Mouse (Mus musculus): ENCODE measurements at regions not wholly inside any gene's neighbourhood (a gene's known extent, or its start where the extent isn't known, plus 50 kb on each side); places are given as distances from the start of the nearest gene placed in this dataset.
A peak's percentile ranks its signal among the peaks of the same experiment; 100 is the strongest.

DNA sequence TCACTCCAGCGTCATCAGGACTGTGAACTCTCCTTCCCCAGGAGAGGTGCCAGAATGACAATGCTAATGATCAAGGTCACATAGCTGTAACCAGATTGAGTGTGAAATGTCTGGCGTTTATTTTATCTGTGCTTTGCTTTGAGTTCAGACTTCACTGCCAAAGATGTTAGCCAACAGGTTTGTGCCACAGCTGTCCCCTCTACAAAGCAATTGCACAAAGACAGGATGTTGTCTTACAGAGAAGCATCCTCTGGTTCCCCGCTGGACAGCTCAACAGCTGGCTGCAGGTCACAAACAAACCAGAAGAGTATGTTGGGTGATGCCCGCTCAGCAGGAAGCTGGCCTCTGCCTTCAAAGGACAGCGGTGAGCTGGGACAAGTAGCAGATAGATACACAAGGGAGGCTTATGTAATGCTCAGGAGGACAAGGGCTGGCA, 169.5 kb downstream of the Fam43a start:
- 35% methylated on average over 5 of the region's 5 CpGs for WGBS
- H3K4me3 ChIP-seq: no peak overlapping the region
- H3K9me3 ChIP-seq: no peaks in the 10 kb centered on the region
- ATAC-seq (ENCODE audit: low FRiP score, low read depth): no peak
- H3K9ac ChIP-seq: no peak overlapping the region
- H3K27ac ChIP-seq: no peak overlapping the region
- 0 out of 2 replicates have a peak, but pooled peaks cover 2% of the 10 kb centered on the region for H3K4me1 ChIP-seq
- no peak overlapping the region for H3K4me2 ChIP-seq (replicated peaks)
- no peaks in the 10 kb centered on the region for H3K36me3 ChIP-seq
- H3K27me3 ChIP-seq (replicated peaks): no peaks in the 10 kb centered on the region

- no peak overlapping the region for H3K9ac ChIP-seq
- no peak overlapping the region for H3K4me2 ChIP-seq (replicated peaks)
- WGBS: 43% methylated on average over 11 of the region's 11 CpGs
- no peak for ATAC-seq (ENCODE audit: low FRiP score, low read depth)
- H3K27me3 ChIP-seq (replicated peaks): no peaks in the 10 kb centered on the region
- no peaks in the 10 kb centered on the region for H3K9me3 ChIP-seq
- no peak overlapping the region for H3K27ac ChIP-seq
- 0 out of 2 replicates have a peak, but pooled peaks cover 2% of the 10 kb centered on the region for H3K4me1 ChIP-seq
- H3K36me3 ChIP-seq: no peaks in the 10 kb centered on the region
- no peak overlapping the region for H3K4me3 ChIP-seq
Observed at GRCm38 (mm10) chr16:30769467-30769866, 169.9 kb downstream of the Fam43a start.

DNA sequence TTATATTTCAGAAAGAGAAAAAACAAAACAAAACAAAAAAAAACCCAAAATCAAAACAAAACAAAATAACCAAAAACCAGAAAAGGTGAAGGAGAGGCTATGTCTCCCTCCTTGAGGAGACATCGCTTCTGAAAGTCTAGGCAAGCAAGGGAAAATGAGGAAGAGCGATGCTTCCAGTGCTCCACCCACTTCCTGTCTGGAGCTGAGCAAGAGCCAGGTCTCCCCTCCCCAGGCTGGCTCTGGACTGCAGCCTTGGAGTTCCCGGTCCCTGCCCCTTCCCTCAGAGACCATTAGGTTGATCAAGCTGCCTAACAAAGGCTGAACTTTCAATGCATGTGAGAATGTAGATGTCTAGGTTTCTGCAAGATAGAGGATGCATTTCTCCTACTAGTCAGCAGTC, 173.3 kb downstream of the Fam43a start:
- 68% methylated on average over 3 of the region's 3 CpGs for WGBS
- Histone ChIP-seq H3K27ac (no peak overlapping the region), H3K4me1 (peaks cover 22% of the 10 kb centered on the region)

GRCm38 (mm10) chr16:30774951-30775661, 175.6 kb downstream of the Fam43a start:
- no peak overlapping the region for H3K9ac ChIP-seq
- WGBS: 54% methylated on average over 14 of the region's 14 CpGs
- ATAC-seq (ENCODE audit: low FRiP score, low read depth): 0 out of 2 replicates have a peak, but pooled peaks have one; percentile 26
- no peak overlapping the region for H3K27ac ChIP-seq
- no peaks in the 10 kb centered on the region for H3K27me3 ChIP-seq (replicated peaks)
- H3K4me2 ChIP-seq (replicated peaks): no peak overlapping the region
- no peaks in the 10 kb centered on the region for H3K36me3 ChIP-seq
- H3K4me3 ChIP-seq: no peak overlapping the region
- no peaks in the 10 kb centered on the region for H3K9me3 ChIP-seq
- H3K4me1 ChIP-seq: peaks cover 22% of the 10 kb centered on the region

More for the DNA sequence above, 173.3 kb downstream of the Fam43a start:
- no peak for ATAC-seq (ENCODE audit: low FRiP score, low read depth)
- Histone ChIP-seq H3K9ac (no peak overlapping the region), H3K4me2 (replicated peaks) (no peak overlapping the region), H3K4me3 (no peak overlapping the region), H3K36me3 (no peaks in the 10 kb centered on the region), H3K9me3 (no peaks in the 10 kb centered on the region), H3K27me3 (replicated peaks) (no peaks in the 10 kb centered on the region)

GRCm38 (mm10) chr16:30775740-30776700, 176.5 kb downstream of the Fam43a start:
- Histone ChIP-seq H3K4me3 (no peak overlapping the region), H3K27ac (no peak overlapping the region), H3K36me3 (no peaks in the 10 kb centered on the region), H3K4me1 (peaks cover 22% of the 10 kb centered on the region), H3K9me3 (no peaks in the 10 kb centered on the region), H3K9ac (no peak overlapping the region), H3K27me3 (replicated peaks) (no peaks in the 10 kb centered on the region), H3K4me2 (replicated peaks) (peak overlapping the region; percentile 8; the same call in 1 of the 2 replicates)
- peak; percentile 77 for ATAC-seq (ENCODE audit: low FRiP score, low read depth)
- 39% methylated on average over 21 of the region's 21 CpGs for WGBS

- no peak overlapping the region for H3K27ac ChIP-seq
- 92% methylated on average over 6 of the region's 6 CpGs for WGBS
- H3K4me2 ChIP-seq (replicated peaks): no peak overlapping the region
- no peak overlapping the region for H3K9ac ChIP-seq
- no peaks in the 10 kb centered on the region for H3K9me3 ChIP-seq
- H3K4me1 ChIP-seq: peaks cover 22% of the 10 kb centered on the region
- no peak for ATAC-seq (ENCODE audit: low FRiP score, low read depth)
- no peak overlapping the region for H3K4me3 ChIP-seq
- no peaks in the 10 kb centered on the region for H3K36me3 ChIP-seq
- H3K27me3 ChIP-seq (replicated peaks): no peaks in the 10 kb centered on the region
Observed at GRCm38 (mm10) chr16:30777416-30777815, 177.9 kb downstream of the Fam43a start.

- no peak overlapping the region for H3K9ac ChIP-seq
- WGBS: 72% methylated on average over 7 of the region's 7 CpGs
- no peak overlapping the region for H3K27ac ChIP-seq
- no peaks in the 10 kb centered on the region for H3K27me3 ChIP-seq (replicated peaks)
- no peak overlapping the region for H3K4me3 ChIP-seq
- H3K36me3 ChIP-seq: no peaks in the 10 kb centered on the region
- peaks cover 19% of the 10 kb centered on the region for H3K4me1 ChIP-seq
- H3K9me3 ChIP-seq: no peaks in the 10 kb centered on the region
- H3K4me2 ChIP-seq (replicated peaks): no peak overlapping the region
- ATAC-seq (ENCODE audit: low FRiP score, low read depth): no peak
Observed at GRCm38 (mm10) chr16:30778078-30778477, 178.6 kb downstream of the Fam43a start.

- Histone ChIP-seq H3K4me1 (peaks cover 19% of the 10 kb centered on the region), H3K4me3 (no peak overlapping the region), H3K27ac (no peak overlapping the region), H3K27me3 (replicated peaks) (no peaks in the 10 kb centered on the region), H3K36me3 (no peaks in the 10 kb centered on the region), H3K9ac (no peak overlapping the region), H3K9me3 (no peaks in the 10 kb centered on the region), H3K4me2 (replicated peaks) (no peak overlapping the region)
- ATAC-seq (ENCODE audit: low FRiP score, low read depth): no peak
- WGBS: 79% methylated on average over 5 of the region's 5 CpGs
Observed at GRCm38 (mm10) chr16:30778945-30779344, 179.4 kb downstream of the Fam43a start.

DNA sequence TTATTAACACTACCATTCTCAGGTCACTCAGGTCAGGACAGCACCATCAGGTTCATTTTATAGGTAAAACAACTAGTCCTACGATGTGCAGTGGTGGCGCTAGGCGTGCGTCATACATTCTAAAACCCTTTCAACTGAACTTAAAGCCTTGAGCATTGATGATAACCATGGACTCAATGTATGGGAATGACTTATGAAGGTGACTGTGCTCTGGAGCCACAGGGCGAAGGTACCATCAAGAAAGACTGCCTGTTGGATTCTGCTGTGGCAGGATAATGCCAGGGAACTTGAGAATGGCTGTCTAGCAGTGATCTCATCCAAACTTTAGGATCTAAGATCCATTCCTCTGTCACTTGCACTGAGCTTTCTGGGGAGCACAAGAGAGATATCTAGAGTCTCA, 184.7 kb downstream of the Fam43a start:
- Histone ChIP-seq H3K9ac (no peak overlapping the region), H3K4me3 (no peak overlapping the region), H3K9me3 (no peaks in the 10 kb centered on the region), H3K27me3 (replicated peaks) (no peaks in the 10 kb centered on the region), H3K4me2 (replicated peaks) (no peak overlapping the region), H3K27ac (no peak overlapping the region), H3K4me1 (no peaks in the 10 kb centered on the region), H3K36me3 (no peaks in the 10 kb centered on the region)
- no peak for ATAC-seq (ENCODE audit: low FRiP score, low read depth)
- 88% methylated on average over 5 of the region's 5 CpGs for WGBS

DNA sequence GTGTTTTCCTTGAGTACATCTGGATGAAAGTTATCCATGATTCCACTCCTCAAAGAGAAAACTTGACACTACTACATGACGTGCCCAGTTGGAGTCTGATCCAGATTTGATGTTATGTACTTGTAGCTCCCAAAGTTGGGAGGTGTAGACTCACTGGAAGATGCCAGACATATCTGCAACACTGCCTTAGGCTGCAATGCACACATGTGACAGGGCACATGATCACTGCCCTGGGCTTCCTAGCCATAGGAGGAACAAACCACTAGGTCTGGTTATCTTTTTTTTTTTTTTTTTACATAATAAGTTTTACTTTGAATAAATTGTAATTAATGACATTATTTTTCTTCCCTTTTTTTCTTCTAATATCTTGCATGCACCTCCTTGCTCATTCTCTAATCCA, 185.4 kb downstream of the Fam43a start:
- peaks cover 4% of the 10 kb centered on the region; the same call in 1 of the 2 replicates for H3K4me1 ChIP-seq
- H3K4me2 ChIP-seq (replicated peaks): no peak overlapping the region
- H3K9ac ChIP-seq: no peak overlapping the region
- H3K36me3 ChIP-seq: no peaks in the 10 kb centered on the region
- WGBS: 77% methylated on average over 1 of the region's 1 CpGs
- no peak overlapping the region for H3K27ac ChIP-seq
- H3K4me3 ChIP-seq: no peak overlapping the region
- ATAC-seq (ENCODE audit: low FRiP score, low read depth): no peak
- H3K9me3 ChIP-seq: no peaks in the 10 kb centered on the region
- H3K27me3 ChIP-seq (replicated peaks): no peaks in the 10 kb centered on the region

DNA sequence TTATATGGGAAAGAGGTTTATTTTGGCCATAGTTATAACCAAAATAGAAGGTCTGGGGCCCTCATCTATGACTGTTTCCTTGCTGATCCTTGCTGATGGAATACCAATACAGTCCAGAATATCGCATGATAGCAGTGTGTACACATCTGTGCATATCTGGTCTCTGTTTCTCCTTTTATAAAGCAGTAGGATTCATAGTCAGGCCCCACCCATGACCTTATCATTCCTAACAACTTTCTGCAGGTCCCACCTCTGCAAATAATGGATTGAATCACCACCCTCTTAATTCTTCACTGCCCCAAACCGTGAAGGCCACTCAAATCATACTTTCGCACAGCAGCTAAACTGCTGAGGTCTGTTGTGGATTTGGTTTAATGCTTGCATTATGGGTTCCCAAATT, 186.5 kb downstream of the Fam43a start:
- Histone ChIP-seq H3K4me2 (replicated peaks) (no peak overlapping the region), H3K27me3 (replicated peaks) (no peaks in the 10 kb centered on the region), H3K27ac (no peak overlapping the region), H3K9ac (no peak overlapping the region), H3K9me3 (no peaks in the 10 kb centered on the region), H3K4me1 (peaks cover 14% of the 10 kb centered on the region), H3K4me3 (no peak overlapping the region), H3K36me3 (no peaks in the 10 kb centered on the region)
- WGBS: 95% methylated on average over 3 of the region's 3 CpGs
- ATAC-seq (ENCODE audit: low FRiP score, low read depth): no peak

DNA sequence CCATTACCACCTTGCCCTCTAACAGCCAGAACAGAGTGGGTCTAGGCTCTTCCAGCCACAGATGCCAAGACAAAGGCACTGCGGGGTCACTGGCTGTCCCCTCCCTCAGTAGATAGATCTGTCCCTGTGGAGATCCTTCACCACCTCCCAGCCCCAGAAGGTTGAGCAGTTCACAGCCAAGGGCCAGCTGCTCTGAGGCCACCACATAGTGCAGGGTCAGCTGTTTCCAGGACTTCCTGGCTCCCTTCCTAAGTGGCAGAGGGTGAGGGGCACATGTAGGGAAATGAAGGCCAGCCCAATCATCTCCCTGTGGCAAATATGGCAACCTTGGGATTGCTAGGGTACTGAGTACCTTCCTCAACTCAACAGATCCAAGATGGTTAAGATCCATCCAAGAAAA, 187.8 kb downstream of the Fam43a start:
- H3K27ac ChIP-seq: no peak overlapping the region
- H3K9ac ChIP-seq: no peak overlapping the region
- WGBS: 87% methylated on average over 1 of the region's 1 CpGs
- no peak overlapping the region for H3K4me3 ChIP-seq
- ATAC-seq (ENCODE audit: low FRiP score, low read depth): no peak
- H3K9me3 ChIP-seq: no peaks in the 10 kb centered on the region
- H3K36me3 ChIP-seq: no peaks in the 10 kb centered on the region
- no peaks in the 10 kb centered on the region for H3K27me3 ChIP-seq (replicated peaks)
- H3K4me1 ChIP-seq: peaks cover 14% of the 10 kb centered on the region
- H3K4me2 ChIP-seq (replicated peaks): no peak overlapping the region

All from neural tube, embryonic 12.5 days (tissue).